Mouse (Mus musculus): ENCODE data around the gene Fbxl17. TPM values are rescaled to one million over a fixed set of nuclear protein-coding genes. Genes with fewer than 3 reads are reported as not detected.

Fbxl17 gene
- polyA plus RNA-seq, 1 experiment from 2014 or later: 5.2 TPM

DNA sequence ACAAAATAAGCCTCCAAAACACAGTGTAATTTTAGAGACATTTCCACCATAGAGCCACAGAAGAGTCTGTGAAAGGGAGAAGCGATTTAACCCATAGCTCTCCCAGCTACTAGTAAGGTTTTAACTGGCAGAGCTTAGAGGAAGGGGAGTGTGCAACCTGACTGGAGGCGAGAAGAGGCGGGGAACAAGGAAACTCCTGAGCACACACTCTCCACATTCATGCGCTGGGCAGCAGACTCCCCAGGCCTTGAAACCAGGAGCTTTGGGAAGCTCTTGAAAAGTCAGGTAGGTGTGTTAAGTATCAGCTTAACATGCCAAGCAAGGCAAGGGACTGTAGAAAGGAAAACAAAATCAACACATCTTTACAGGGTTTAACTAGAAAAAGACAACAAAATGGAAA, 276.1 kb downstream of the Fbxl17 start:
- Histone ChIP-seq H3K27me3 (ENCODE audit: insufficient read depth, low read length) (no peaks in the 10 kb centered on the region), H3K4me3 (ENCODE audit: low read length) (no peak overlapping the region), H3K27ac (ENCODE audit: low read length) (no peak overlapping the region), H3K4me2 (replicated peaks; ENCODE audit: low read depth, low read length) (no peak overlapping the region), H3K36me3 (ENCODE audit: insufficient read depth, low read length) (no peaks in the 10 kb centered on the region), H3K4me1 (ENCODE audit: insufficient read depth, low read length) (peaks cover 12% of the 10 kb centered on the region), H3K9ac (replicated peaks; ENCODE audit: low read length) (no peak overlapping the region), H3K9me3 (ENCODE audit: low read length) (no peaks in the 10 kb centered on the region)
- WGBS: 51% methylated on average over 4 of the region's 4 CpGs
- no peak for ATAC-seq (ENCODE audit: low FRiP score, low TSS enrichment)

GRCm38 (mm10) chr17:63221632-63222031, 278.2 kb downstream of the Fbxl17 start:
- no peaks in the 10 kb centered on the region for H3K9me3 ChIP-seq (ENCODE audit: low read length)
- no peaks in the 10 kb centered on the region for H3K36me3 ChIP-seq (ENCODE audit: insufficient read depth, low read length)
- H3K27ac ChIP-seq (ENCODE audit: low read length): no peak overlapping the region
- H3K27me3 ChIP-seq (ENCODE audit: insufficient read depth, low read length): no peaks in the 10 kb centered on the region
- H3K4me3 ChIP-seq (ENCODE audit: low read length): no peak overlapping the region
- H3K9ac ChIP-seq (replicated peaks; ENCODE audit: low read length): no peak overlapping the region
- H3K4me2 ChIP-seq (replicated peaks; ENCODE audit: low read depth, low read length): no peak overlapping the region
- H3K4me1 ChIP-seq (ENCODE audit: insufficient read depth, low read length): peaks cover 12% of the 10 kb centered on the region
- WGBS: 88% methylated on average over 3 of the region's 3 CpGs
- no peak for ATAC-seq (ENCODE audit: low FRiP score, low TSS enrichment)

- no peak for ATAC-seq (ENCODE audit: low FRiP score, low TSS enrichment)
- 32% methylated on average over 5 of the region's 5 CpGs for WGBS
These were observed 279.0 kb downstream of the Fbxl17 start for GRCm38 (mm10) chr17:63220821-63221220.

GRCm38 (mm10) chr17:63217016-63217415, 282.8 kb downstream of the Fbxl17 start:
- no peak overlapping the region for H3K4me2 ChIP-seq (replicated peaks; ENCODE audit: low read depth, low read length)
- H3K9ac ChIP-seq (replicated peaks; ENCODE audit: low read length): no peak overlapping the region
- H3K4me3 ChIP-seq (ENCODE audit: low read length): no peak overlapping the region
- no peak overlapping the region for H3K27ac ChIP-seq (ENCODE audit: low read length)
- H3K4me1 ChIP-seq (ENCODE audit: insufficient read depth, low read length): peaks cover 5% of the 10 kb centered on the region; the same call in 1 of the 2 replicates
- no peaks in the 10 kb centered on the region for H3K9me3 ChIP-seq (ENCODE audit: low read length)
- H3K27me3 ChIP-seq (ENCODE audit: insufficient read depth, low read length): no peaks in the 10 kb centered on the region
- WGBS: 90% methylated on average over 1 of the region's 1 CpGs
- ATAC-seq (ENCODE audit: low FRiP score, low TSS enrichment): no peak
- no peaks in the 10 kb centered on the region for H3K36me3 ChIP-seq (ENCODE audit: insufficient read depth, low read length)

More at GRCm38 (mm10) chr17:63220821-63221220, 279.0 kb downstream of the Fbxl17 start:
- Histone ChIP-seq H3K4me3 (ENCODE audit: low read length) (no peak overlapping the region), H3K9ac (replicated peaks; ENCODE audit: low read length) (no peak overlapping the region), H3K9me3 (ENCODE audit: low read length) (no peaks in the 10 kb centered on the region), H3K27ac (ENCODE audit: low read length) (no peak overlapping the region), H3K4me2 (replicated peaks; ENCODE audit: low read depth, low read length) (no peak overlapping the region), H3K36me3 (ENCODE audit: insufficient read depth, low read length) (no peaks in the 10 kb centered on the region), H3K27me3 (ENCODE audit: insufficient read depth, low read length) (no peaks in the 10 kb centered on the region), H3K4me1 (ENCODE audit: insufficient read depth, low read length) (peaks cover 7% of the 10 kb centered on the region)

DNA sequence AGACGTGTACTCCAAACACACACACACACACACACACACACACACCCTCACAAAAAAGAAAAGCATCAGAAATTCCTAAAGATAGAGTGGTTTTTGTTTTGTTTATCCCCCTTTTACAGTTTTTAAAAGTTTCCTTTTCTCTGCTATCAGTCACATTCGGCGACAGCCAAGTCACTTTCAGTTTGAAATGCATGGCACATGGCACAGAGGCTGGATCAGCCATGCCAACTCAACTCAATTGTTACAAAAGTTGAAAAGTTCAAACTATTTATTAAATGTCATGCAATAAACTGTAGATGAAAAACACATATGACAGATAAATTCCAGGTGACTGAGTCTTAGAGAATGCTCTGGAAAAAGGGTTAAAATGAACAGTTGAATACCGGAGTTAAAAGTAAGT, 287.8 kb downstream of the Fbxl17 start:
- Histone ChIP-seq H3K4me1 (ENCODE audit: insufficient read depth, low read length) (0 out of 2 replicates have a peak, but pooled peaks cover 8% of the 10 kb centered on the region), H3K4me3 (ENCODE audit: low read length) (no peak overlapping the region), H3K4me2 (replicated peaks; ENCODE audit: low read depth, low read length) (no peak overlapping the region), H3K9me3 (ENCODE audit: low read length) (no peaks in the 10 kb centered on the region), H3K27ac (ENCODE audit: low read length) (no peak overlapping the region), H3K9ac (replicated peaks; ENCODE audit: low read length) (no peak overlapping the region), H3K36me3 (ENCODE audit: insufficient read depth, low read length) (no peaks in the 10 kb centered on the region), H3K27me3 (ENCODE audit: insufficient read depth, low read length) (no peaks in the 10 kb centered on the region)
- ATAC-seq (ENCODE audit: low FRiP score, low TSS enrichment): no peak
- WGBS: 91% methylated on average over 4 of the region's 4 CpGs

DNA sequence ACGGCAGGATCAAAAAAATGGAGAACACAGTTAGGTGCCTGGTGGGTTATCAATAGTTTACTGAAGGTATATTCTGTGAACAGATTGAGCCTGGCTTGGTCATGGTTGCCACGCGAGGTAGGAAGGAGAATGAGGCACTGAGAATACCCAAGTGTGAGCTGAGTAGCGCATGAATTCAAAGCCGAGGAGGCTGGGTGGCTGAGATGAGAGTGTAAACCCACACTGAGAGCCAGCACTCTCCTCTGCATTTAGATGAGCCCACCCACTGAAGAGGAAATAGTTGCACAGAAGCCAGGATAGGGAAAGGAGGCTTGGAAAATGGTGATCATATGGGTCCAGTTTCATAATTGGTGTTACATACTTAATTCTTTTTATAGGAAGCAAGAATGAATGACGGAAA, 290.7 kb downstream of the Fbxl17 start:
- H3K4me1 ChIP-seq (ENCODE audit: insufficient read depth, low read length): peaks cover 12% of the 10 kb centered on the region; the same call in 1 of the 2 replicates
- no peak overlapping the region for H3K4me2 ChIP-seq (replicated peaks; ENCODE audit: low read depth, low read length)
- H3K27ac ChIP-seq (ENCODE audit: low read length): no peak overlapping the region
- H3K36me3 ChIP-seq (ENCODE audit: insufficient read depth, low read length): no peaks in the 10 kb centered on the region
- ATAC-seq (ENCODE audit: low FRiP score, low TSS enrichment): no peak
- H3K27me3 ChIP-seq (ENCODE audit: insufficient read depth, low read length): no peaks in the 10 kb centered on the region
- H3K4me3 ChIP-seq (ENCODE audit: low read length): no peak overlapping the region
- H3K9ac ChIP-seq (replicated peaks; ENCODE audit: low read length): no peak overlapping the region
- WGBS: 95% methylated on average over 6 of the region's 6 CpGs
- no peaks in the 10 kb centered on the region for H3K9me3 ChIP-seq (ENCODE audit: low read length)

DNA sequence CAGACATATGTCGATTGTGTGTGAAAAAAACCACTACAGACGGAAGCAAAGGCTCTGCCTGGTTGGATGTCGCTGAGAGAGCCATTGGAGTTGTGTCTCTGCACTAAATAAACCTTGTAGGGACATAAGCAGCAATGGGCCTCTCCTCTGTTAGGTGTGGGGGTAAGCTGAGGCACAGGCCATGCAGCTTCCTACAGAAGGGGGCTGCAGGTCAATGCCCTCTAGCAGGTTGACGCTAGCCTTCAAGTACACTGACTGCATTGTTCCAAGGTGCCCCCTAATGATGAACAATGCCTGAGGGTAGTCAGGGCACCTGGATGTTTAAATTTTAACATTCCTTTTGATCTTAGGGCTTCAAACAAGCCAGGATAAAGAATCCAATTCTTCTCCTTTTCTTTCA, 291.5 kb downstream of the Fbxl17 start:
- H3K4me3 ChIP-seq (ENCODE audit: low read length): no peak overlapping the region
- H3K27me3 ChIP-seq (ENCODE audit: insufficient read depth, low read length): no peaks in the 10 kb centered on the region
- no peaks in the 10 kb centered on the region for H3K9me3 ChIP-seq (ENCODE audit: low read length)
- no peak for ATAC-seq (ENCODE audit: low FRiP score, low TSS enrichment)
- peaks cover 20% of the 10 kb centered on the region; the same call in 1 of the 2 replicates for H3K4me1 ChIP-seq (ENCODE audit: insufficient read depth, low read length)
- no peaks in the 10 kb centered on the region for H3K36me3 ChIP-seq (ENCODE audit: insufficient read depth, low read length)
- no peak overlapping the region for H3K27ac ChIP-seq (ENCODE audit: low read length)
- no peak overlapping the region for H3K9ac ChIP-seq (replicated peaks; ENCODE audit: low read length)
- WGBS: 75% methylated on average over 4 of the region's 4 CpGs
- no peak overlapping the region for H3K4me2 ChIP-seq (replicated peaks; ENCODE audit: low read depth, low read length)

GRCm38 (mm10) chr17:63207714-63208113, 292.1 kb downstream of the Fbxl17 start:
- no peak overlapping the region for H3K4me2 ChIP-seq (replicated peaks; ENCODE audit: low read depth, low read length)
- H3K36me3 ChIP-seq (ENCODE audit: insufficient read depth, low read length): no peaks in the 10 kb centered on the region
- peaks cover 20% of the 10 kb centered on the region; the same call in 1 of the 2 replicates for H3K4me1 ChIP-seq (ENCODE audit: insufficient read depth, low read length)
- 81% methylated on average over 9 of the region's 9 CpGs for WGBS
- H3K9me3 ChIP-seq (ENCODE audit: low read length): no peaks in the 10 kb centered on the region
- no peak overlapping the region for H3K4me3 ChIP-seq (ENCODE audit: low read length)
- no peak overlapping the region for H3K27ac ChIP-seq (ENCODE audit: low read length)
- H3K27me3 ChIP-seq (ENCODE audit: insufficient read depth, low read length): no peaks in the 10 kb centered on the region
- no peak overlapping the region for H3K9ac ChIP-seq (replicated peaks; ENCODE audit: low read length)
- ATAC-seq (ENCODE audit: low FRiP score, low TSS enrichment): no peak

- H3K4me1 ChIP-seq (ENCODE audit: insufficient read depth, low read length): peaks cover 20% of the 10 kb centered on the region; the same call in 1 of the 2 replicates
- H3K36me3 ChIP-seq (ENCODE audit: insufficient read depth, low read length): no peaks in the 10 kb centered on the region
- ATAC-seq (ENCODE audit: low FRiP score, low TSS enrichment): no peak
- H3K27me3 ChIP-seq (ENCODE audit: insufficient read depth, low read length): no peaks in the 10 kb centered on the region
- WGBS: 96% methylated on average over 5 of the region's 5 CpGs
- H3K27ac ChIP-seq (ENCODE audit: low read length): no peak overlapping the region
- H3K9me3 ChIP-seq (ENCODE audit: low read length): no peaks in the 10 kb centered on the region
- no peak overlapping the region for H3K4me2 ChIP-seq (replicated peaks; ENCODE audit: low read depth, low read length)
- H3K4me3 ChIP-seq (ENCODE audit: low read length): no peak overlapping the region
- no peak overlapping the region for H3K9ac ChIP-seq (replicated peaks; ENCODE audit: low read length)
These were observed 294.5 kb downstream of the Fbxl17 start for GRCm38 (mm10) chr17:63205316-63205715.

DNA sequence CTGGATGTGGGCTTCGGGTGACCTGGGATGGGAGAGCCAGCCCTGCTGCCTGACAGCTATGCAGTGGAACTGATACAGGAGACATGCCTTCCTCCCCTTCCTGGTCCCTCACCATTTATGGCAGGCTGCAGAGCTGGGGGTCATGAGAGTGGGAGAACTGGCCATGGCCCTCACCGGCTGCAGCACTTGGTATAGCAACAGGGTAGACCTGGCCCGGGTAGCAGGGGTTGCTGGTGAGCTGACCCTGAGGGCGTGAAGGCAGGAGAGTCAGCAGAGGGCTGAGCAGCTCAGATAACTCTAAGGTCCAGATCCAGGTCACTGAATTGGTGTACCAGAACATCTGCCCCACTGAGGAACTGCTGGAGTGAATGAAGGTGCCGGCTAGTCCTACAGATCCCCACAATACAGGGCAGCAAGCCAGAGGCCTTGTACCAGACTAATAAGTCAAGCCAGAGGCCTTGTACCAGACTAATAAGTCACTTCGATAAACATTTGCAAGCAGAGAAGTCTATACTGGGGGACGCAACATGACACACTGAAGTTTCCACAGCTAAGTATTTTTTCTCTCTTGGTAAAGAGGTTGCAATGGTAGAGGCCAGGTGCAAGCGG, 296.1 kb downstream of the Fbxl17 start:
- ATAC-seq (ENCODE audit: low FRiP score, low TSS enrichment): peak; percentile 86

More for the DNA sequence above, 296.1 kb downstream of the Fbxl17 start:
- no peaks in the 10 kb centered on the region for H3K27me3 ChIP-seq (ENCODE audit: insufficient read depth, low read length)
- peaks cover 20% of the 10 kb centered on the region; the same call in 1 of the 2 replicates for H3K4me1 ChIP-seq (ENCODE audit: insufficient read depth, low read length)
- no peak overlapping the region for H3K27ac ChIP-seq (ENCODE audit: low read length)
- 43% methylated on average over 8 of the region's 8 CpGs for WGBS
- no peak overlapping the region for H3K4me3 ChIP-seq (ENCODE audit: low read length)
- H3K9ac ChIP-seq (replicated peaks; ENCODE audit: low read length): no peak overlapping the region
- no peaks in the 10 kb centered on the region for H3K36me3 ChIP-seq (ENCODE audit: insufficient read depth, low read length)
- no peak overlapping the region for H3K4me2 ChIP-seq (replicated peaks; ENCODE audit: low read depth, low read length)
- H3K9me3 ChIP-seq (ENCODE audit: low read length): no peaks in the 10 kb centered on the region

Data from kidney, embryonic 16.5 days (tissue).